Mouse (Mus musculus) spleen, embryonic (tissue): Measurements from ENCODE around the gene Gm4869.
"Not testable (repeated sequence)": the region's sequence is repeated elsewhere in the genome, so short reads cannot be mapped to it uniquely, and the experiment has no call there.

ENCODE experiments used
- CTCF ChIA-PET: fragments of 350-600 bp; sonication (Branson Sonifier 250); formaldehyde crosslinking; loops from one replicate; lab custom pipeline; 2022; lab: Charles Lee

Gene Gm4869

DNA sequence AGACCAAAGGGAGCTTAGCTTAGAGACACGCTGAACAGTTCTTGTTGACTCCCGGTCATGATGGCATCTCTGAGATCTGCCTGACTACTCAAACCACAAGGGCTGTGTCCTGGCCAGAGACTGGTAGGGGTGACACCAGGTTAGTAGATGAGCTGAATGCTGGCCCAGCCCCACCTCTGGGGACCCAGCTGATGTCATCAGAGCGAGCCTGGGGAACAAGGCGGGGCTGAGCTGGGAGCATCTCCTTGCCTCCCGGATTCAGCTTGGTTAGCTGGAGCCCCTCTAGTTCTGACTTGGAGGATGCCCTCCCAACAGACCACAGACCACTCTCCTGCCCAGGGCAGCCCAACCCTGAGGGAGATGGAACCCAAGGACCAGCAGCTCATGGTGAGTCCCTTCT lies at the start of gene Gm4869:
Gene Gm4869, plus strand, starts transcription at position 301 of the 400 bp plus-strand sequence.
- CTCF ChIA-PET: interaction anchor here (0.5 kb wide), 2 partner anchors 224 to 576 kb away, joined by 3 to 6 read pairs; no protein-coding TSS in a partner anchor

DNA sequence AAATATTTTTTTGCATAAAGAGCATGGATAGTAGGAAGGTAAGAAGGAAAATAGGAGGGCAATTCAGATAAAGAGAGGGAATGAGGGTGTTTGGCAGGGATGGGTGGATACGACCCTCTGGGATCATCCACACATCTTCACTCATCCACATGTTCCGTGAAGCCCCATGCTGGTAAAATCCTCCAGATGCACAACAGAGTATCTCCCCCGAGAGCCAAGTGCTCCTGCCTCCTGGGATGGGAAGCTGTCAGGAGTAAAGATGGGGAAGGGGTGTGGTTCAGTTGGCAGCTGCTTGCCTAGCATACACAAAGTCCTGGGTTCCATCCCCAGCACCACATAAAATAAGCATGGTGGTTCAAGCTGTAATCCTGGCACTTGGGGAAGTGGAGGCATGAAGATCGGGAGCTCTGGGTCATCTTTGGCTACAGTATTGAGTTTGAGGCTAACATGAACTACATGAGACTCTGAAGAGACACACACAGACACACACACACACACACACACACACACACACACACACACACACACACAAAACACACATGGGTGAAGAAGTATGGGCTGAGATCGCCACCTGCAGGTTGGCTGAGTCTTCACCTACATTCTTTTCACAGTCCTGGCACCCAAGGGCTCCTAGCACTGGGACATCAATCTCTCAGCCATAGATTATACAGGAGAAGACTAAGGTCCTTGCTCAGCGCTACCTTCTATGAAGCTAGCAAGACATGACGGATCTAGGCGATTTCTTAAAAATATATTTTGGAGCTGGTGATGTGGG lies 49.1 kb upstream of the Gm4869 start:
- CTCF ChIA-PET: interaction anchor here (0.6 to 1.6 kb wide), 7 partner anchors 54 to 1144 kb away, joined by 3 to 10 read pairs (median 5); no protein-coding TSS in a partner anchor

GRCm38 (mm10) chr5:140402640-140403270 lies 42.7 kb upstream of the Gm4869 start:
- CTCF ChIA-PET: no interaction called here

- CTCF ChIA-PET: no interaction called here
These were observed 40.3 kb upstream of the Gm4869 start for GRCm38 (mm10) chr5:140405126-140405525.

DNA sequence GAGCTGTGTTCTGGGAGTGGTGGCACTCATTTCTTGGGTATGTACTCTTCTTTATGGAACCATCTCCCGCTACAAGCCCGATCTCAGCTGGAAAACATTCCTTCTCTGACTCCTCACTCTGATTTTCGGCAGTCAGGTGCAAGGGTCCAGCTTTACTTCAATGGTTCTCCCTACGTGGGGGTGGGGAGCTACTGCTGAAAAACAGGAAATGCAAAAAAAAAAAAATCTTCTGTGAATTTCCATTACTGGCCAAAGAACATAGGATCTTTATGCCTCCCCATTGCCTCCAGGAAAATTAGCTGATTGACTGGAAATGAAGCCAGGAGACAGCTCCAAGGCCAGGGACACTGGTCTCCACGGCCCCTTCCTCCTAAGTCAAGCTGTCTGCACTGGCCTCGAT lies 38.8 kb upstream of the Gm4869 start:
- CTCF ChIA-PET: no interaction called here

DNA sequence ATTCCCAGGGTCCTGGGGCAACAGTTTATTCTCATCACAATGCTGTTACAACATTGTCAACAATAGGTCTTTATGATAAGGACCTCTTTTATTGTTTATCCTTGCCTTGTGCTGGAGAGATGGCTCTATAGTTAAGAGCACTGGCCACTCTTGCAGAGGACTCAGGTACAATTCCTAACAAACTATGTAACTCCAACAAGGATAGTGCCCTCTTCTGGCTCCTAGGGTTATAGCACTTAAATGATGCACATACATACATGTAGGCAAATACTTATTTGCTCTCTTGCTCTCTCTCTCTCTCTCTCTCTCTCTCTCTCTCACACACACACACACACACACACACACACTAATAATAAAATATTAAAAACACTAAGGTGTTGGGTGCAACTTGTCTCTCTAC lies 36.6 kb upstream of the Gm4869 start:
- CTCF ChIA-PET: interaction anchor here (0.7 kb wide), 1 partner anchor 141 kb away, joined by 4 read pairs; no protein-coding TSS in a partner anchor

DNA sequence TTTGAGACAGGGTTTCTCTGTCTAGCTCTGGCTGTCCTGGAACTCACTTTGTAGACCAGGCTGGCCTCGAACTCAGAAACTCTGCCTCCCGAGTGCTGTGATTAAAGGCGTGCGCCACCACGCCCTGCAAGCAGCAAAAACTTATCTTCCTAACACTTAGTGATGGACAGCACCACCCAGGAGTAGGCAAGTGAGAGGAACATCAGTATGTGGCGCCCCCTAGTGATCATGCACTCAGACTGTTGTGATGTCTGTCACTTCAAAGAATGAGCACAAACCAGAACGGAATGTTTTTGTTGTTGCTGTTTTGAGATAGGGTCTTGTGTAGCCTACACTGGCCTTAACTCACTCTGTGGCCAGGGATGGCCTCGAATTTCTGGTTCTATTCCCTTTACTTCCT lies 34.1 kb upstream of the Gm4869 start:
- CTCF ChIA-PET: no interaction called here

- CTCF ChIA-PET: interaction anchor here (0.7 kb wide), 1 partner anchor 630 kb away, joined by 3 read pairs; no protein-coding TSS in a partner anchor
These were observed 30.8 kb upstream of the Gm4869 start for GRCm38 (mm10) chr5:140414647-140415046.

DNA sequence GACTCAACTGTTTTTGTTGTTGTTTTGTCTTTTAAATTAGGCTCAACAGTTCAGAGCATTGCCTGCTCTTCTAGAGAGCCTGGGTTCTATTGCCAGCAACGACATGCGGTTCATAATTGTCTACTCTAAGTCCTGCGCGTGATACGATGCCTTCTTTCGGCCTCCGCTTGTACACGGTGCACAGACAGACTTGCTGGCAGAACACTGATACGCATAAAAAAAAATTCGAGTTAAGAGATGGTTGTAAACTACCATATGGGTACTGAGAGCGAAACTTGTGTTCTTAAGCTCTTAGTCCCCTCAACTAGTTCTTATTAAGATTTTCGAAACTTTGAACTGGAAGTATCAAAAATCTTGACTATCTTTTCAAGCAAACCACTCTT lies 27.3 kb upstream of the Gm4869 start:
- CTCF ChIA-PET: interaction anchor here (0.7 to 1.0 kb wide), 3 partner anchors 83 to 296 kb away, joined by 3 read pairs; no protein-coding TSS in a partner anchor

GRCm38 (mm10) chr5:140418489-140419441 lies 26.7 kb upstream of the Gm4869 start, which contains the start of gene Eif3b:
Gene Eif3b (plus strand): TSS chr5:140419328.
- CTCF ChIA-PET: interaction anchor here (0.7 to 1.0 kb wide), 3 partner anchors 83 to 295 kb away, joined by 3 read pairs; no protein-coding TSS in a partner anchor

- CTCF ChIA-PET: no interaction called here
These were observed 25.9 kb upstream of the Gm4869 start for GRCm38 (mm10) chr5:140419442-140420080.

DNA sequence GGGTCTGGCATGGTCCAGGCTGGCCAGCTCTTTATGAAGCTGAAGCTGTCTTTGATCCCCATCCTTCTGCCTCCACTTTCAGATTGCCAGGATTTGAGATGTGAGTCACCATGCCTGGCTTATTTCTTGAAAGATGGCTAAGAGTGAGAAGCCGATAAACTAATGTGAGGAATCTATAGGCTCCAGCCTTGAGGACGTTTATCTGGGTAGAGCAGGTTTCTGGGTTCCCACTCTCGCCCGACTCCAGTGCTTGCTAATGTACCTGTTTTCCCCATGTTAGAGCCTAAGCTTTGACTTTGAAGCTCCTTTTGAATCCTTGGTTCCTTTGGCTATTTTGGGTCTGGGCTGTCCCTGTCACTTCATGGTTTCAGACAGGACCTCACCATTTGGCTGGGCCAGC lies 24.8 kb upstream of the Gm4869 start:
- CTCF ChIA-PET: interaction anchor here (0.7 kb wide), 1 partner anchor 87 kb away, joined by 3 read pairs; no protein-coding TSS in a partner anchor

DNA sequence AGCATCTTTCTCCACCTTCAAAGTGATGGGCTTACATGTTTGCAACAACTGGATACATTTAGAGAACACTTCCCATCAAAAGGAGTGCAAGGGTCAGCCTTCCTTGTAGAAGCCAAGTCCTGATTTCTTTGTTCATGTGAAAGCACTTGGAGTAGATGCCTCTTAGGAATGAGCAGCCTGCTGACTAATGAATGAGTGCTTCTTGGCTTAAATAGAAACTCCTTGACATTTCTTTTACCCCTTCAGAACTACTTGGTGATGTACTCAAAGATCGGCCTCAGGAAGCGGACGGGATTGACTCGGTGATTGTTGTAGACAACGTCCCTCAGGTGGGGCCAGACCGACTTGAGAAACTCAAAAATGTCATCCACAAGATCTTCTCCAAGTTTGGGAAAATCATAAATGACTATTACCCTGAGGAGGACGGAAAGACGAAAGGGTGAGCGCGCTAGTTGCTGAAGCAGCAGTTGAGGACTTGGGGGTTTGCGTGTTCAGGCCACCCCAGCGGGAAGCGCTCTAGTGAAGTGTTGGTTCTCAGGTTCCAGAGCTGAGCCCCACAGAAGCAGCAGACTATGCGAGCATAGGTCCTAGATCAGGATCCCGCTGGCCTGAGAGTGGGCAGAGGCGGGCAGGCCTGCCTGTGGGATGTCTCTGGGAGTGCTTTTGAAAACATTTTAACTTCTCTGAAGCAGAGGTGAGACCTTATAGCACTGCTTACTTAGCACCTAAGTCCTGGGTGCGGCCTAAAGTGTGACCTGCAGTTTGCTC lies 20.2 kb upstream of the Gm4869 start:
- CTCF ChIA-PET: no interaction called here

DNA sequence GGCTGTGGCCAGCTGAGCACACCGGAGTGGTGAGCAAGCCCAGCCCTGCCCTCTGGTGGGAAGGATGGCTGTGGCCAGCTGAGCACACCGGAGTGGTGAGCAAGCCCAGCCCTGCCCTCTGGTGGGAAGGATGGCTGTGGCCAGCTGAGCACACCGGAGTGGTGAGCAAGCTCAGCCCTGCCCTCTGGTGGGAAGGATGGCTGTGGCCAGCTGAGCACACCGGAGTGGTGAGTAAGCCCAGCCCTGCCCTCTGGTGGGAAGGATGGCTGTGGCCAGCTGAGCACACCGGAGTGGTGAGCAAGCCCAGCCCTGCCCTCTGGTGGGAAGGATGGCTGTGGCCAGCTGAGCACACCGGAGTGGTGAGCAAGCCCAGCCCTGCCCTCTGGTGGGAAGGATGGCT lies 6.3 kb upstream of the Gm4869 start:
- CTCF ChIA-PET: not testable (repeated sequence)

DNA sequence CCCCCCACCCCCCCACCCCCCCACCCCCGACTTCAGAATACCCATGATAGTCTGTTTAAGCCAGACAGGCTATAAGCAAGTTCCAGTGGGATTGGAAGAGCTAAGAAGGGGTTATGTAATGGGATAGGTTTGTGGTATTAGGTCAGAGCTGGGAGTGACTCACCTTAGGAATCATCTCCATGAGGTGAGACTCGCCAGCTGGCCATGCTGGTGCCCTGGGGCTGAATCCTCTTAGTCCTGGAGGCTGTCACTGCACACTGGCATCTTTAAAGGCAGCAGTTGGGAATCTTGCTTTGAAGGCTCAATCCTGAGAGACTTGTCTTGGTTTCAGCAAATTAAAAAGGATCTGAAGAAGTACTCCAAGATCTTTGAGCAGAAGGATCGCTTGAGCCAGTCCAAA lies 4.0 kb upstream of the Gm4869 start:
- CTCF ChIA-PET: no interaction called here

- CTCF ChIA-PET: no interaction called here
These were observed 1.4 kb upstream of the Gm4869 start for GRCm38 (mm10) chr5:140444012-140444411.

DNA sequence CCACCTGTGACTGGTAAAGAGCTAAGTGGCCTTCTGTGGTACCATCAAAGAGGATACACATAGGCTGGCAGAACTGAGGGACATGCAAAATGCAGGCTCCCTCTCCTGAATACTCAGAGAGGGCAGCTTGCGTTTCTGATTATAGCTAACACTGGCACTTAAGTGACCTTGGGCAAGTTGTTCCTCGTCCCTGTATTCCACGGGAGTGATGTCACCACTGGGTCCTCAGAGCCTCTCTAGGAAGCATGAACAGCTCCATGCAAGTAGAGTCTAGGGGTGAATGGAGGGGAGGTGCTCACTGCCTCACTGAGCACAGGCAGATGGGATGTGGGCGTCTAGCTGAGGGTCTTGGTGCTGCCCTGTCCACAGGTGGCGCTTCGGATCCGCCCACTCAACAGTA lies 609 bp downstream of the Gm4869 start:
- CTCF ChIA-PET: interaction anchor here (0.5 kb wide), 1 partner anchor 575 kb away, joined by 3 read pairs; no protein-coding TSS in a partner anchor

DNA sequence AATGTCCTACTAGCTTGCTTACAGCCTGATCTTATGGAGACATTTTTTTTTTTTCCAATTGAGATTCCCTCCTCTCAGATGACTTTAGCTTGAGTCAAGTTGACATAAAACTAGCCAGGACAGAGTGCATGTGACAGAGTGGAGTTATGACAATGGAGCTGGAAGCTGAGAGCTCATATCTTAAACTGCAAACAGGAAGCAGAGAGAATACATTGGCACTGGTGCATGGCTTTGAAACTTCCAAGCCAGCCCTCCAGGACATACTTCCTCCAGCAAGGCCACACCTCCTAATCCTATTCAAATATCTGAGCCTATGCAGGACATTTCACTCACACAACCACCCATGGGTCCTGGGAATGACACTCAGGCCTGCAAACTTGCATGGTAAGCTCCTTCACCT lies 9.0 kb downstream of the Gm4869 start:
- CTCF ChIA-PET: no interaction called here

DNA sequence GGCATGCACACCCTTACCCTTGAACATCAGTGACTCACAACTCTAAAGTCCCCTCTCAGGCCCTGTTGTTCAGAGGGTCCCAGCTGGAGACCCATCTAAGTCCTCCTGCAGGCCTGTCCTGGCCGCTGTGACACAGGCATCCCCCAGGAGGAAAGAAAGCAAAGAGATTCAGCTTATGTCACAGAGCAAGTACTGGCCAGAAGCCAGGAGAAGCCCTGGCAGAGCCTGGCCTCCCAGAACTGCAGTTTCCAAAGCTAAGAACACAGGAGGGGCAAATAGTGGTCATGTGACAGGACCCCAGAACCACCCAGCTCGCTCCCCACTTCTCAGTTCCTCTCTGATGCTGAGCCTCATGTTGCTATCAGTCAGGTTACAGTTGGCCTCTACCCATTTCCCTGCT lies 10.0 kb downstream of the Gm4869 start:
- CTCF ChIA-PET: interaction anchor here (0.7 kb wide), 2 partner anchors 27 to 1636 kb away, joined by 3 read pairs; no protein-coding TSS in a partner anchor

DNA sequence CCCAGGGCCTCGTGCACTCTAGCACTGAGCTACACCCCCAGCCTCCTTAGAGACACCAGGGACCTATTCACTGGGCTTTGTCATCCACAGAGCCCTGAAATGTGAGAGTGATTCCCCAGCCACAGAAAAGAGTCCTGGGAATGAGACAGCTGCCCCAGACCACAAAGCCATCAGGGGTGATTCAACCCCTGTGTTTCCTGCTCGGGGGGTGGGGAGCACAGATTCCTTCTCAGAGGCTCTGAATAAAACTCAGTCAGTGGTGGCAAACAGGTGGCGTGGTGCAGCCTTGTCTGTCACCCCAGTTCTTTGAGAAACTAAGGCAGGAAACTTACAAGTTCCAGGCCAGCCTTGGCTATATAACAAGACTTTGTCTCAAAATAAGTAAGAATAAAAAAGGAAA lies 16.0 kb downstream of the Gm4869 start:
- CTCF ChIA-PET: no interaction called here
